23 mouse cellular contexts compared by ENCODE assay signal in genomic region chr2:103298711-103299463, GRCm38 (mm10). TPM values are rescaled to one million over a fixed set of nuclear protein-coding genes. Genes with fewer than 3 reads are reported as not detected.
A peak's percentile ranks its signal among the peaks of the same experiment; 100 is the strongest.
DNase-seq lines count a peak whose midpoint lies in the region; ATAC-seq and TF ChIP-seq lines count a peak whose summit lies in the region.
"Had no signal": no experiment of that assay in that cellular context is flagged by ENCODE, and none has a peak within 500 bp of the region (broad histone marks: within the 10 kb centered on the region; RNA-seq: fewer than 3 reads in every experiment).

No protein-coding gene starts in this region.

- H3K4me3 ChIP-seq in liver, embryonic 11.5 days (ENCODE audit: low read depth, low read length): no peak overlapping the region
- H3K4me3 ChIP-seq in liver, embryonic 15.5 days (replicated peaks): no peak overlapping the region
- no peak overlapping the region for H3K4me3 ChIP-seq in stomach, postnatal 0 days (ENCODE audit: low read depth, low read length)
- H3K4me3 ChIP-seq: forebrain, embryonic 12.5 days; limb, embryonic 13.5 days; myocyte; neural tube, embryonic 15.5 days had no signal

- WGBS in liver, embryonic 11.5 days: 30% methylated on average over 13 of the region's 13 CpGs
- 21% methylated on average over 13 of the region's 13 CpGs for WGBS in liver, embryonic 15.5 days (ENCODE audit: insufficient replicate concordance)
- 43% methylated on average over 13 of the region's 13 CpGs for WGBS in stomach, postnatal 0 days

- TF ChIP-seq CTCF in stomach, postnatal 0 days (IDR thresholded peaks at IDR 0.05; ENCODE audit: low read depth): no peak

- no peaks in the 10 kb centered on the region for H3K36me3 ChIP-seq in liver, embryonic 11.5 days (ENCODE audit: control insufficient read depth, insufficient read depth, low read length)
- no peaks in the 10 kb centered on the region for H3K36me3 ChIP-seq in liver, embryonic 15.5 days (replicated peaks)
- H3K36me3 ChIP-seq in stomach, postnatal 0 days (ENCODE audit: control insufficient read depth, insufficient read depth, low read length): no peaks in the 10 kb centered on the region
- H3K36me3 ChIP-seq: forebrain, embryonic 12.5 days; limb, embryonic 13.5 days; neural tube, embryonic 15.5 days had no signal

- 0 out of 2 replicates have a peak overlapping the region, but pooled peaks have one; percentile 46 for H3K27ac ChIP-seq in liver, embryonic 11.5 days (ENCODE audit: low read depth, low read length)
- H3K27ac ChIP-seq in liver, embryonic 15.5 days (replicated peaks): peak overlapping the region; percentile 56
- peak overlapping the region; percentile 56 for H3K27ac ChIP-seq in stomach, postnatal 0 days (replicated peaks)
- H3K27ac ChIP-seq: forebrain, embryonic 12.5 days; hindbrain, embryonic 14.5 days; limb, embryonic 13.5 days; neural tube, embryonic 15.5 days had no signal

- intact Hi-C loops in left cerebral cortex, postnatal 14 days (cut with DNase I): no loop called here

- H3K4me1 ChIP-seq in liver, embryonic 11.5 days (replicated peaks; ENCODE audit: control insufficient read depth, insufficient read depth, low read length): peaks cover 18% of the 10 kb centered on the region
- peaks cover 47% of the 10 kb centered on the region for H3K4me1 ChIP-seq in liver, embryonic 15.5 days (replicated peaks)
- H3K4me1 ChIP-seq in stomach, postnatal 0 days (replicated peaks; ENCODE audit: control insufficient read depth, insufficient read depth): no peaks in the 10 kb centered on the region
- H3K4me1 ChIP-seq: limb, embryonic 13.5 days; neural tube, embryonic 15.5 days had no signal

- peak overlapping the region; percentile 58 for H3K4me2 ChIP-seq in liver, embryonic 11.5 days
- H3K4me2 ChIP-seq in liver, embryonic 15.5 days: peak overlapping the region; percentile 47
- H3K4me2 ChIP-seq in stomach, postnatal 0 days (replicated peaks; ENCODE audit: low read depth): peak overlapping the region; percentile 36; the same call in 1 of the 2 replicates
- H3K4me2 ChIP-seq: forebrain, embryonic 12.5 days; hindbrain, embryonic 14.5 days; limb, embryonic 13.5 days; neural tube, embryonic 15.5 days had no signal

- DNase-seq in cerebellum, adult 9-10 months: no peak
- peak; percentile 44 for DNase-seq in liver, embryonic 11.5 days (ENCODE audit: low spot score)
- no peak for DNase-seq in liver
- no peak for DNase-seq in stomach, postnatal 0 days (ENCODE audit: low spot score)
- DNase-seq in spleen, postnatal 4 days (ENCODE audit: low spot score in 2 of 2): no peak
- no peak for DNase-seq in left cerebral cortex, postnatal 14 days (ENCODE audit: low spot score in 2 of 2)
- DNase-seq: adrenal gland, adult 8-10 months; cerebellum, adult 11-12 months; gastrocnemius, postnatal 14 days; kidney, adult 18-20 months; kidney, postnatal 14 days; midbrain, embryonic 14.5 days; thymus, postnatal 14 days had no signal

- H3K27me3 ChIP-seq in liver, embryonic 11.5 days (replicated peaks; ENCODE audit: control insufficient read depth, insufficient read depth, low read length): no peaks in the 10 kb centered on the region
- no peaks in the 10 kb centered on the region for H3K27me3 ChIP-seq in liver, embryonic 15.5 days
- no peaks in the 10 kb centered on the region for H3K27me3 ChIP-seq in stomach, postnatal 0 days (ENCODE audit: control insufficient read depth, insufficient read depth, low read length)
- H3K27me3 ChIP-seq: forebrain, embryonic 12.5 days; neural tube, embryonic 15.5 days had no signal

- no peak for TF ChIP-seq EP300 in stomach, postnatal 0 days (optimal IDR thresholded peaks at IDR 0.05)

- no peak overlapping the region for H3K9ac ChIP-seq in liver, embryonic 11.5 days (ENCODE audit: low read depth, low read length)
- H3K9ac ChIP-seq in liver, embryonic 15.5 days: no peak overlapping the region
- H3K9ac ChIP-seq in stomach, postnatal 0 days (ENCODE audit: low read length): no peak overlapping the region
- H3K9ac ChIP-seq: forebrain, embryonic 12.5 days; hindbrain, embryonic 14.5 days; limb, embryonic 13.5 days; neural tube, embryonic 15.5 days had no signal

- H3K9me3 ChIP-seq in liver, embryonic 11.5 days (ENCODE audit: control insufficient read depth, low read length): no peaks in the 10 kb centered on the region
- H3K9me3 ChIP-seq in liver, embryonic 15.5 days (replicated peaks): no peaks in the 10 kb centered on the region
- no peaks in the 10 kb centered on the region for H3K9me3 ChIP-seq in stomach, postnatal 0 days (ENCODE audit: control insufficient read depth, low read length)
- H3K9me3 ChIP-seq: forebrain, embryonic 12.5 days; limb, embryonic 13.5 days; neural tube, embryonic 15.5 days had no signal

- ATAC-seq in cerebellum, adult (ENCODE audit: insufficient number of reproducible peaks, low FRiP score, low TSS enrichment): peak; percentile 36; the same call in 1 of the 2 replicates
- ATAC-seq in liver, embryonic 11.5 days (replicated peaks; ENCODE audit: low FRiP score): peak; percentile 86
- peak; percentile 81 for ATAC-seq in liver, embryonic 15.5 days (ENCODE audit: insufficient read depth)
- no peak for ATAC-seq in stomach, postnatal 0 days (ENCODE audit: low FRiP score, low TSS enrichment)
- ATAC-seq: CD4-positive, CD25-positive, alpha-beta regulatory T cell, adult 4 months had no signal

RNA-seq across cellular contexts. Expression of gene Ehf, which starts 4.2 kb away (rescaled TPM):
- polyA plus RNA-seq in liver, embryonic 11.5 days (2014; fragmentation: Nextera tagmentation; extraction: Ambion mirVana): 0.11 and 0.26 TPM in 2 replicates
- 0.20 and 0.25 TPM in 2 replicates for polyA plus RNA-seq in liver, embryonic 15.5 days (2015; fragmentation: Nextera tagmentation; extraction: Ambion mirVana)
- polyA plus RNA-seq in stomach, postnatal 0 days (2015; fragmentation: Nextera tagmentation; extraction: Ambion mirVana): 56.8 and 65.4 TPM in 2 replicates
- total RNA-seq in left cerebral cortex, postnatal 14 days (2021): under 1 TPM; 0.13 to 0.25 TPM
- total RNA-seq: gastrocnemius, postnatal 14 days; layer of hippocampus, adult 8-10 months; left cerebral cortex, adult 8-10 months had no signal
- polyA plus RNA-seq: midbrain, embryonic 14.5 days; myocyte; neural tube, embryonic 15.5 days had no signal

Comparison
In these comparisons a context has a peak if more than half of its experiments do, and no peak if none do; other contexts are left out.
1. RNA of gene Ehf, which starts 4.2 kb away (polyA plus RNA-seq): 56.8 to 65.4 TPM in stomach, postnatal 0 days; 0.20 to 0.25 TPM in liver, embryonic 15.5 days and 0.11 to 0.26 TPM in liver, embryonic 11.5 days; every median in the first group is over 10 times any median in the second.
2. Peak in every context shown above with its lines, with median percentiles within 50 percentile points of each other: H3K27ac ChIP-seq and H3K4me2 ChIP-seq.